Mouse (Mus musculus): ENCODE measurements around the gene Frmpd2. TPM values are rescaled to one million over a fixed set of nuclear protein-coding genes. Genes with fewer than 3 reads are reported as not detected.

Frmpd2 gene
- polyA plus RNA-seq, 1 experiment from 2014 or later: not detected

GRCm38 (mm10) chr14:33545565-33546143 lies 74.2 kb downstream of the Frmpd2 start:
- Histone ChIP-seq H3K9ac (no peak overlapping the region), H3K36me3 (no peaks in the 10 kb centered on the region), H3K4me2 (no peak overlapping the region), H3K27ac (no peak overlapping the region), H3K4me1 (no peaks in the 10 kb centered on the region), H3K27me3 (no peaks in the 10 kb centered on the region), H3K4me3 (no peak overlapping the region), H3K9me3 (no peaks in the 10 kb centered on the region)
- no peak for ATAC-seq (ENCODE audit: insufficient number of reproducible peaks, insufficient read depth, low FRiP score, low TSS enrichment, low read depth)
- WGBS: 57% methylated on average over 8 of the region's 8 CpGs

- no peak overlapping the region for H3K9ac ChIP-seq
- no peaks in the 10 kb centered on the region for H3K9me3 ChIP-seq
- H3K27ac ChIP-seq: no peak overlapping the region
- no peak overlapping the region for H3K4me3 ChIP-seq
- H3K4me1 ChIP-seq: no peaks in the 10 kb centered on the region
- ATAC-seq (ENCODE audit: insufficient number of reproducible peaks, insufficient read depth, low FRiP score, low TSS enrichment, low read depth): no peak
- H3K36me3 ChIP-seq: no peaks in the 10 kb centered on the region
- H3K27me3 ChIP-seq: no peaks in the 10 kb centered on the region
- WGBS: 64% methylated on average over 3 of the region's 3 CpGs
- no peak overlapping the region for H3K4me2 ChIP-seq
These were observed 77.2 kb downstream of the Frmpd2 start for GRCm38 (mm10) chr14:33548650-33549049.

DNA sequence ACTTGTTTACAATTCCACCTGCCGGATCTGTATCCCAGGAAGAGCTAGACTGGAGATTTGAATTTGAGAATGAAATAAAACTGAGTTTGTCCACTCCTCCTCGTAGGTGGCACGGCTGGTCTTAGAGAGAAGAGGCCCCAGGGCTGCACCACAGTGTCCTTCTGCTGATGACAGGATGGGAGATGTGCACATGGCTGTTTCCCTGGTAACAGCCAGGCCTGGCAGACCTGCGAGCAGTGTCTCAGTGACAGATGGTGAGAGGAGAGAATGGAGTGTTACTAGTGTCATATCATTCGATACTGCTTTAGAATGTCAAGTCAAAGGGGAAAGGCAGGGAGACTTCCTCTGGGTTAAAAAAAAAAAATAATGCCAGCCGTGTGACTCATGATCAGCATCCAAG lies 78.4 kb downstream of the Frmpd2 start:
- Histone ChIP-seq H3K27me3 (no peaks in the 10 kb centered on the region), H3K4me1 (no peaks in the 10 kb centered on the region), H3K4me2 (no peak overlapping the region), H3K4me3 (no peak overlapping the region), H3K27ac (no peak overlapping the region), H3K9ac (no peak overlapping the region), H3K36me3 (no peaks in the 10 kb centered on the region), H3K9me3 (no peaks in the 10 kb centered on the region)
- WGBS: 72% methylated on average over 6 of the region's 6 CpGs
- no peak for ATAC-seq (ENCODE audit: insufficient number of reproducible peaks, insufficient read depth, low FRiP score, low TSS enrichment, low read depth)

- no peak overlapping the region for H3K4me2 ChIP-seq
- H3K9me3 ChIP-seq: no peaks in the 10 kb centered on the region
- ATAC-seq (ENCODE audit: insufficient number of reproducible peaks, insufficient read depth, low FRiP score, low TSS enrichment, low read depth): no peak
- H3K36me3 ChIP-seq: no peaks in the 10 kb centered on the region
- no peak overlapping the region for H3K9ac ChIP-seq
- no peak overlapping the region for H3K27ac ChIP-seq
- WGBS: 35% methylated on average over 6 of the region's 6 CpGs
- no peaks in the 10 kb centered on the region for H3K27me3 ChIP-seq
- no peaks in the 10 kb centered on the region for H3K4me1 ChIP-seq
- no peak overlapping the region for H3K4me3 ChIP-seq
These were observed 99.2 kb downstream of the Frmpd2 start for GRCm38 (mm10) chr14:33570737-33571136.

GRCm38 (mm10) chr14:33573643-33574042 lies 102.1 kb downstream of the Frmpd2 start:
- Histone ChIP-seq H3K9ac (no peak overlapping the region), H3K4me3 (no peak overlapping the region), H3K36me3 (no peaks in the 10 kb centered on the region), H3K9me3 (no peaks in the 10 kb centered on the region), H3K4me1 (no peaks in the 10 kb centered on the region), H3K27me3 (no peaks in the 10 kb centered on the region), H3K4me2 (no peak overlapping the region), H3K27ac (no peak overlapping the region)
- ATAC-seq (ENCODE audit: insufficient number of reproducible peaks, insufficient read depth, low FRiP score, low TSS enrichment, low read depth): no peak
- 71% methylated on average over 3 of the region's 3 CpGs for WGBS

- WGBS: 61% methylated on average over 7 of the region's 7 CpGs
- Histone ChIP-seq H3K27ac (no peak overlapping the region), H3K9ac (no peak overlapping the region), H3K27me3 (no peaks in the 10 kb centered on the region), H3K4me1 (no peaks in the 10 kb centered on the region), H3K9me3 (no peaks in the 10 kb centered on the region), H3K4me2 (no peak overlapping the region), H3K36me3 (no peaks in the 10 kb centered on the region), H3K4me3 (no peak overlapping the region)
- ATAC-seq (ENCODE audit: insufficient number of reproducible peaks, insufficient read depth, low FRiP score, low TSS enrichment, low read depth): no peak
These were observed 108.4 kb downstream of the Frmpd2 start for GRCm38 (mm10) chr14:33579771-33580484.

GRCm38 (mm10) chr14:33588951-33589350 lies 117.5 kb downstream of the Frmpd2 start, which contains the start of gene Ptpn20:
Ptpn20 (plus strand) TSS chr14:33589207.
- no peaks in the 10 kb centered on the region for H3K27me3 ChIP-seq
- 56% methylated on average over 14 of the region's 14 CpGs for WGBS
- H3K36me3 ChIP-seq: no peaks in the 10 kb centered on the region
- H3K4me2 ChIP-seq: no peak within 1 kb of the TSS
- no peak within 1 kb of the TSS for H3K9ac ChIP-seq
- no peak within 1 kb of the TSS for H3K4me3 ChIP-seq
- H3K9me3 ChIP-seq: no peaks in the 10 kb centered on the region
- no peaks in the 10 kb centered on the region for H3K4me1 ChIP-seq
- H3K27ac ChIP-seq: no peak within 1 kb of the TSS
- no peak for ATAC-seq (ENCODE audit: insufficient number of reproducible peaks, insufficient read depth, low FRiP score, low TSS enrichment, low read depth)

DNA sequence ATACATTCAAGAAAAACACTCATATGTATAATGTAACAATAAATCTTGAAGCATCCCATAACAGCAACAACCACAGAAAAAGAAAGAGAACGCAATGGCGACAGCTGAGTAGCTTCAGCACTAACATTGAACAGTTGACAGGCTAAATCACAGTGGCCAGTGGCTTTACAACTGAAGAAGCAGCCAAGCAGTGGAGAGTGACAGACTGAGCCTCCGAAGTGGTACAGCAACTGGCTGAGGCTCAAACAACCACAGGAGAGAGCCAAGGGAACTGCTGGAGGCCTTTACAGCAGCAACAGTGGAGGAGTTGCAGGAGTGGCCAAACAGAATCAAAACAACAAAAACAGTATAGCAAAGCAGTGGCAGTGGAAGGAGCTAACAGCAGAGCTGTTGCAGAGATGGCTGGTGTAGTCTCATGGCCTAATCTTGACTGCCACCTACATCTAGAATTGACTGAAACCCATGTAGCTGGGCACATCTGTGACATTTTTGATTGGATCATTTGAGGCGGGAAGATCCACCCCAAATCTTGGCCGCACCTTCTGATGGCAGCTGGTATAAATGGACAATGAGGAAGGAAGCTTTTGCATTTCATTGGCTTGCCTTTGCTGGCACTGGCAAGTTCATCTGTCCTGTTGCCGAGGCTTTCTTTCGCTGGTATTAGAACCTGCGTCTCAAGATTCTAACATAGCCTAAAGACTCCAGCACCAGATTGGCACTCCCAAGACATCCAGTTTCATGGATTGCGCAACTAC lies 127.1 kb downstream of the Frmpd2 start:
- no peak overlapping the region for H3K27ac ChIP-seq
- WGBS: 93% methylated on average over 9 of the region's 9 CpGs
- H3K27me3 ChIP-seq: no peaks in the 10 kb centered on the region
- no peak for ATAC-seq (ENCODE audit: insufficient number of reproducible peaks, insufficient read depth, low FRiP score, low TSS enrichment, low read depth)
- no peaks in the 10 kb centered on the region for H3K9me3 ChIP-seq
- H3K4me2 ChIP-seq: no peak overlapping the region
- no peak overlapping the region for H3K9ac ChIP-seq
- H3K4me1 ChIP-seq: no peaks in the 10 kb centered on the region
- H3K4me3 ChIP-seq: no peak overlapping the region
- no peaks in the 10 kb centered on the region for H3K36me3 ChIP-seq

GRCm38 (mm10) chr14:33607431-33607830 lies 135.9 kb downstream of the Frmpd2 start:
- no peak overlapping the region for H3K4me3 ChIP-seq
- H3K9me3 ChIP-seq: 0 out of 2 replicates have a peak, but pooled peaks cover 3% of the 10 kb centered on the region
- H3K4me2 ChIP-seq: no peak overlapping the region
- no peak overlapping the region for H3K9ac ChIP-seq
- H3K4me1 ChIP-seq: 0 out of 2 replicates have a peak, but pooled peaks cover 4% of the 10 kb centered on the region
- 65% methylated on average over 10 of the region's 10 CpGs for WGBS
- H3K27me3 ChIP-seq: no peaks in the 10 kb centered on the region
- H3K36me3 ChIP-seq: no peaks in the 10 kb centered on the region
- H3K27ac ChIP-seq: no peak overlapping the region
- no peak for ATAC-seq (ENCODE audit: insufficient number of reproducible peaks, insufficient read depth, low FRiP score, low TSS enrichment, low read depth)

Other genes with a start within 250 kb of the Frmpd2 start
- 24.2 and 24.8 TPM in 2 replicates for gene Mapk8, start 24.5 kb upstream of the Frmpd2 start, polyA plus RNA-seq (2015; fragmentation: Nextera tagmentation; extraction: Ambion mirVana)
- 0.14 TPM in 1 of 2 replicates, not detected in the other for gene Ptpn20, start 117.5 kb downstream of the Frmpd2 start, polyA plus RNA-seq (2015; fragmentation: Nextera tagmentation; extraction: Ambion mirVana)

Data from embryonic facial prominence, embryonic 13.5 days (tissue).